Mouse (Mus musculus) bone marrow macrophage, adult 2 months (primary cell): ENCODE data around the gene Nrxn2.

Source experiments
- CTCF ChIP-seq: IDR thresholded peaks from 2 replicates; pipeline ENCODE4 v1.5.1; 2012; ENCODE audit warnings: low read depth, mild to moderate bottlenecking, low read length, moderate library complexity
- POLR2A ChIP-seq: IDR thresholded peaks from 2 replicates; pipeline ENCODE4 v1.6.1; 2012; ENCODE audit warnings: mild to moderate bottlenecking, low read depth, low read length, borderline replicate concordance

DNA sequence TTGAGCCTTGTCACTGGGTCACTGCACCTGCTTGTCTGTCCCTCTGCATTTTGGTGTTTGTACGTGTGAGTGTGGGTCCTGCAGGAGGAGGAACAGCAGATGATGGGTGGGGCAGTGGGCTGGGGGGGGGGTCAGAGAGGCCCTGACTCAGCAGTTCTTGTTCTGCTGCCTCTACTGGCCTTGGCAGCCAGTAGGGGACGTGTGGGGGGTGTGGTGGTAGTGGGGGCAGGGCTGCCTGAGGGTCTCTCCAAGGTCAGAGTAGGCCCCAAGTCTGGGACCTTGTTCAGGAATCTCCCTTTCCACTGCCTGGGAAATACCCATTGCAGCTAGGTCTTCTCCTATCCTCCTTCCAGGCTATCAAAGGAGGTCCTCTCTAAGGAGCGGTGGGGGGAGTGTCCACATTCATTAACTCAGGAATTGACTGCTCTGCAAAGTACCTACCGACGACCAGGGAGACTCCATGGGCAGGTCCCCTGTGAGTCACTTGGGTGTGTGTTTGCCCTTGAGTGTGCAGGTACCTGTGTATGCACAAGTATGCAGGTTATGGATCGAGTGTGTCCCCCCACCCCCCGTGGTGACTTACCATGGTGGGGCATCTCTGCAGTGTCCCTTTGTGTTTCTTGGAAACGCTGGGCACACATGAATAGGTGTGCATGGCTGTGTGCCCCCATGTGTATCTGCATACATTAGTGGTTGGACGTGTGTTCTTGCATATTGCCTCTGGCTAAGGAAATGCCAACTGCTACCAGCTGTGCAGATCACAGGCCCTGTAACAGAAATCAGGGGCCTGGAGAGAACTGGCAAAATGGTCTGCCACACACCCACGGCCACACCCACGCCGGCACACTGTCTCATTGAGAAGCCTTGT, 1.4 kb upstream of the Nrxn2 start:
- TF ChIP-seq CTCF (no peak), POLR2A (no peak)
